Mouse (Mus musculus) embryonic stem cell, embryonic (primary cell): ENCODE data around the gene Thsd4.

Experiments
- CTCF ChIA-PET, 4 experiments: fragments of 300-600 bp in 2 of 4; fragments of 350-600 bp in 2 of 4; sonication (Branson Sonifier 250); formaldehyde crosslinking; loops; one replicate each; lab custom pipeline; 2022; ENCODE audit warnings: inconsistent platforms in 2 of 4; lab: Charles Lee
- POLR2A ChIA-PET, 4 experiments: fragments of 300-600 bp in 2 of 4; fragments of 350-600 bp in 2 of 4; sonication (Branson Sonifier 250); formaldehyde crosslinking; loops; one replicate each; lab custom pipeline; 2022; ENCODE audit warnings: antibody characterized with exemption in 4 of 4, inconsistent platforms in 1 of 4; lab: Charles Lee

Gene Thsd4

GRCm38 (mm10) chr9:60434093-60434492, 87.8 kb downstream of the Thsd4 start:
- POLR2A ChIA-PET: interaction anchor here in 1 of 4 experiments (0.7 kb wide), 1 partner anchor 26 kb away, joined by 4 read pairs; no protein-coding TSS in a partner anchor
- CTCF ChIA-PET: no interaction called here

- ChIA-PET POLR2A (interaction anchor here in 1 of 4 experiments (0.5 kb wide), 1 partner anchor 347 kb away, joined by 3 read pairs; no protein-coding TSS in a partner anchor), CTCF (interaction anchor here in 1 of 4 experiments (0.6 kb wide), 1 partner anchor 439 kb away, joined by 3 read pairs; no protein-coding TSS in a partner anchor)
These were observed 89.9 kb downstream of the Thsd4 start for GRCm38 (mm10) chr9:60431924-60432323.

DNA sequence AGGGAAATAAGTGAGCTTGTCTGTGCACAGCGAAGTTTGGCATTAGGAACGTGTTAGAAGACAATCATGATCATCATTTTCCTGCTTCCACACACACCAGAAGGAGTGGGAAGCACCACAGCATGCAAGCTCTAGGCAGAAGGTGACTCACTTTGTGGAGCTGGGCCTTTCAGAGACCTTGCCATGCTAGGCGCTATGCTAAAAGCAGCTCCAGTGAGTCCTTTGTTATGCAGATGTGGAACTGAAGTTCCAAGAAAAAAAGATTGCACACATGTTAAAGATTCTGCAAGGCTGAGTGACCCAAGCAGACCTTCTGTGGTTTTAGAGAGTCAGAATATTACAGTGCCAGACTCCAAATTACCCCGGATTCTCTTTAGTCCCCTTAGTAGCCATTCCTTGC, 91.8 kb downstream of the Thsd4 start:
- ChIA-PET CTCF (interaction anchor here in 3 of 4 experiments (0.6 to 1.1 kb wide), 4 partner anchors 11 to 187 kb away, joined by 3 to 4 read pairs (median 4); no protein-coding TSS in a partner anchor), POLR2A (interaction anchor here in 1 of 4 experiments (0.9 kb wide), 1 partner anchor 81 kb away, joined by 3 read pairs; no protein-coding TSS in a partner anchor)

GRCm38 (mm10) chr9:60414076-60414755, 107.6 kb downstream of the Thsd4 start:
- ChIA-PET CTCF (no interaction called here), POLR2A (interaction anchor here in 1 of 4 experiments (1.1 kb wide), 1 partner anchor 35 kb away, joined by 3 read pairs; no protein-coding TSS in a partner anchor)

DNA sequence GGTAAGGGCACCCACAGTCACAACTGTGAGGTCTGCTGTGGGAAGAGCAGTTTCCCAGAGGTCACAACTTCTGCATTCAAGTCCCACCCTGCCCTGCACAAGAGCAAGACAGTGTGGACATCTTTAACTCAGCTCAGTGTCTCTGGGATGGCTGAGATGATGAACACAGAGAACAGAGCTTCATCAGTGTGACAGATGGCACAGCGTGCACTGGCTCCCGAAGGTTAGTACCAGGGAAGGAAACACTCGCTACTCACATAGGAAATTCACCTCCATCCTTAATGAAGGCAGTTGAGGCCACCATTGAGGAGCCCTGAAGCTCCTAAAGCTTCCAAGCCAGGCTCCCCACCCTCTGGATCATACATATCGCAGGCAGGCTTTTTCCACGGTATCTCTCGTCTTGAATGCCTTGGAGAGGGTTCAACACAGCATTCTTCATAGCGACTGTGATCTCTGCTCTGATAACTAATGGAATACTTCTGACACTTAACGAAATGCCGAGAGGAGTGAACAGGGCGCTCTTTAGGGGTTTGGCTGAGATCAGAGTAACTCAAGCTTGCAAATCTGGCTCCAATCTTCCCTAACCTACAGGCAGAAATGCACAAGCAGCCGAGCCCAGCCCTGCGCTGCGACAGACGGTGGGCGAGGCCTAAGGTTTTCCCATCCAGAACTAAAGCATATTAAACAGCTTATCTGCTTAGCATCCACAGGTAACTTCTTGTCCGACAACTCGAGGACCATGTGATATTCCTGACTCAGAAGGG, 110.8 kb downstream of the Thsd4 start:
- ChIA-PET CTCF (no interaction called here), POLR2A (interaction anchor here in 1 of 4 experiments (0.7 kb wide), 1 partner anchor 1446 kb away, joined by 3 read pairs; no protein-coding TSS in a partner anchor)

- ChIA-PET CTCF (no interaction called here), POLR2A (no interaction called here)
These were observed 114.5 kb downstream of the Thsd4 start for GRCm38 (mm10) chr9:60407374-60407773.

DNA sequence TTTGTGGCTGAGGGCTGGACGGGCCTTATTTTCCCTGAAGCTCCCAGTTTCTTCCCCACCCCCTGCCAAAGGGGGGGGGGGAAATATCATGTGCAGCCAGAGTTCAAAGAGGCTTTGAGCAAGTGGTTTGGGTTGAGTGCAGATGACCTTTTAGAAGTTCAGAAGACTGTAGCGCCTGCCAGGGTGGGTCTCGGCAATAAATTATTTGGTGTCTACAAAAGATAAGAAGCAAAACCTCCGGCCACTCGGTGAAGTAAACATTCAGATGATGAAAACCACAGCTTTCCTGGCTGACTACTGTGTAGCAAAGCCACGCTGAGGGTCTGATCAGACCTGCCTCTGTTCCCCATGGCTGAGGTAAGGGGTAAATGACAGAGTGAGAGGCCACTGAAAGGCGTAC, 116.1 kb downstream of the Thsd4 start:
- ChIA-PET CTCF (no interaction called here), POLR2A (no interaction called here)

- CTCF ChIA-PET: interaction anchor here in 2 of 4 experiments (0.6 kb wide), 2 partner anchors 55 to 60 kb away, joined by 3 to 4 read pairs; no protein-coding TSS in a partner anchor
- POLR2A ChIA-PET: no interaction called here
These were observed 119.2 kb downstream of the Thsd4 start for GRCm38 (mm10) chr9:60402681-60403080.

DNA sequence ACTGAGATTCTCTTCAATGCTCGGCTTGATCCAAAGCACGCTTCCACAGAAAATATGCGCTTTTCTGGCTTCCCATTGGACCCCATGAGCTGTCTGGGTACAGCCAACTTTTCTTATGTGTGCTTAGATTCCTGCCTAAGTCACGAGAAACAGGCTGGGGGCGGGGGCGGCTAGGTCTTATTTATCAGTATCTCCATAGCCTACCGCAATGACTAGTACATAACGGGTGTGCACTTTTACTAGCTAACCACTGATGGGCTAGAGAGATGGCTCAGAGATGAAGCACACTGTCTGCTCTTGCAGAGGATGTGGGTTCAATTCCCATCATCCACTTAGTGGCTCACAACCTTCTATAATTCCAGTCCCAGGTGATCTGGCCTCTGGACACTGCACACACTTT, 121.8 kb downstream of the Thsd4 start:
- ChIA-PET POLR2A (no interaction called here), CTCF (no interaction called here)

DNA sequence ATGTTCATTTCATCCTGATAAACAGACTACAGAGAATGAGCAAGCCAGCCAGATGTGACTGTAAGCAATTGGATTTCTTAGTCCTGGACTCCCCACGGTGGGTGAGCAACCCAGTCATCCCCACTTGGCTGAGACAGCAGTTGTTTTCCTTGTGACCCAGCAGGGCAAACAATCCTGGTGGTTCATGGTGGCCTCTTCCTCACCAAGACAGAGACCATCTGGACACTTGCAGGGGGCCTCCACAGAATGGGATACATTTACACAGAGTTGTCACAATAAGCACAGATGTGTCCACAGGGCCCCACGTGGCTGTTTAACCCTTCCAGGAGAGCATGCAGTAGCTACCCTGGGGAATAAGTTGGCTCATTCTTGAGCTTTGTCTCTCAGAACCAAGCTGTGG, 123.8 kb downstream of the Thsd4 start:
- CTCF ChIA-PET: no interaction called here
- POLR2A ChIA-PET: no interaction called here

DNA sequence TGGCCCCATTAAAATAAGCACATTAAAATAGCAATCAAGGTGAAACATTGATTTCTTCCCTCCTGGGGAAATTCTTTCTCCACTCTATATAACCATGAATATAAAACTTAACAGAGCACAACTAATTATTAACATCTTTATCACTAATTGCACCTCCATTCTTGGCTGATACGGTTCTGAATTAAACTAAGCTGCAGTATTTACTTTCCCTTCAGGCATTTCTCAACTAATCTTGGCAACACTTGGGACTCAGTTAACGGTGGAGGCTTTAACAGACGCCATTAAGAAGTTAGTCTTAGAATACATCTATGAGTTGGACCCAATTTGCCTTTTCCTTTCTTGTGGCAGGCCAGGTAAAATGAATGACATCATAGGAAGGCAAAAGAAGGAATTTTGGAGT, 125.8 kb downstream of the Thsd4 start:
- ChIA-PET POLR2A (no interaction called here), CTCF (interaction anchor here in 3 of 4 experiments (0.6 to 1.0 kb wide), 4 partner anchors 23 to 239 kb away, joined by 3 to 9 read pairs (median 3); no protein-coding TSS in a partner anchor)

DNA sequence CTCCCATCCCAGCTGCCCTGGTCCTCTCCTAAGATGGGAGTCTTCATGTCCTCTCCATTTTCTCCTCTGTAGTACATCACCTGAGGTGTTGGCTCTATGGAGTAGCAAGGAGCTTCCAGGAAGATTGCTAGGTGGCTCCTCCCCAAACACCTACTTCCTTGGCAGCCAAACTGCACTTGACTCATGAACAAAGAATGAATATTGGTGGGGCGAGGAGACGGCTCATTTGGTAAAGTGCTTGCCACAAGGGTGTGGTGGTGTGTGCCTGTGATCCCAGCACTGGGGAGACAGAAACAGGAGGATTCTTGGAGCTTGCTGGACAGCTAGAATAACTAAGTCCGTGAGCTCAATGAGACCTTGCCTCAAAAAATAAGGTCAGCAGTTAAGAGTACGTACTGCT, 128.9 kb downstream of the Thsd4 start:
- POLR2A ChIA-PET: no interaction called here
- CTCF ChIA-PET: no interaction called here

GRCm38 (mm10) chr9:60384751-60385150, 137.1 kb downstream of the Thsd4 start:
- ChIA-PET CTCF (interaction anchor here in 1 of 4 experiments (0.7 kb wide), 1 partner anchor 23 kb away, joined by 5 read pairs; no protein-coding TSS in a partner anchor), POLR2A (no interaction called here)

GRCm38 (mm10) chr9:60382941-60383340, 138.9 kb downstream of the Thsd4 start:
- ChIA-PET CTCF (interaction anchor here in 1 of 4 experiments (0.5 kb wide), 1 partner anchor 374 kb away, joined by 3 read pairs; no protein-coding TSS in a partner anchor), POLR2A (no interaction called here)

GRCm38 (mm10) chr9:60382526-60382925, 139.3 kb downstream of the Thsd4 start:
- CTCF ChIA-PET: interaction anchor here in 1 of 4 experiments (0.5 kb wide), 1 partner anchor 375 kb away, joined by 3 read pairs; no protein-coding TSS in a partner anchor

DNA sequence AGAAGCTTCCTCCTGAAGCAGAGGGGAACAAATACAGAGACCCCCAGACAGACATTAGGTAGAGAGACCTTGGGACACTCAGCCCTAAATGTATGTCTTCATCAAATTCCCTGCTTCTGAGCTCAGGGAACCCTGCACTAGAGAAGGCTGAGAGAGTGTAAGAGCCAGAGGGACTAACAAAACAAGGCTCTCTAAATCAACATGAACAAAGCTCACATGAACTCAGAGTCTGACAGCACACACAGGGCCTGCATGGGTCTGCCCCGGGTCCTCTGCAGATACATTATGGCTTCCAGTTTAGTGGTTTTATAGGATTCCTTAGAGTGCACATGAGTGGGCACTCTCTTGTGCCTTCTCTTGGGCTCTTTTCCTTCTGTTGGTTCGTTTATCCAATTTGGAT, 140.8 kb downstream of the Thsd4 start:
- CTCF ChIA-PET: no interaction called here
- POLR2A ChIA-PET: interaction anchor here in 1 of 4 experiments (1.8 kb wide), 1 partner anchor 13 kb away, joined by 4 read pairs; no protein-coding TSS in a partner anchor

More at GRCm38 (mm10) chr9:60382526-60382925, 139.3 kb downstream of the Thsd4 start:
- POLR2A ChIA-PET: no interaction called here

- ChIA-PET CTCF (no interaction called here), POLR2A (interaction anchor here in 1 of 4 experiments (1.8 kb wide), 1 partner anchor 14 kb away, joined by 4 read pairs; no protein-coding TSS in a partner anchor)
These were observed 141.3 kb downstream of the Thsd4 start for GRCm38 (mm10) chr9:60380550-60380949.

- ChIA-PET CTCF (no interaction called here), POLR2A (interaction anchor here in 1 of 4 experiments (0.6 kb wide), 1 partner anchor 1879 kb away, joined by 4 read pairs; no protein-coding TSS in a partner anchor)
These were observed 143.6 kb downstream of the Thsd4 start for GRCm38 (mm10) chr9:60378235-60378634.

DNA sequence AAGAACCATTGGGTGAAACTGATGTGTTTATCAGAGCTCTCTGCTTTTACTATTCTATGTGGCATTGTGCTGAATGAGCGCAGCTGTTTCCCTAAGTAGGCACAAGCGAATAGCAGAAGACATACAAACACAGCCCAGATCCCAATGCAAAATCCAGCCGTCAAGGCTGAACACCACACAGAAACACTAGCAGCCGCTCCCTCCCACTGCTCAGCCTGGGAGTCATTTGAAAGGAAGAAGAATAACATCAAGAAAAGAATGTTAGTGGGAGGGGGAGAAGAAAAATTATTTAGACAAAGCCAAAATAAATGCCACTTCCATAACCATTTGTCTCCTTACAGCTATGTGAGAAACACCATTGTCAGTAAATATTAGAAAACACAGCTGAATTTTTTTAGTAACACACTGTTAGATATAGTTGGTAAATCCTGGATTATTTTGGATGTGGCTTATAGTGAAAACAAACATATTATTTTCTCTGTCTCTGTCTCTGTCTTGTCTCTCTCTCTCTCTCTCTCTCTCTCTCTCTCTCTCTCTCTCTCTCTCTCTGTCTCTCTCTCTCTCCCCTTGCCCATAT, 148.6 kb downstream of the Thsd4 start:
- CTCF ChIA-PET: no interaction called here
- POLR2A ChIA-PET: no interaction called here
